Mouse (Mus musculus): ENCODE data around the gene Pgghg. TPM values are rescaled to one million over a fixed set of nuclear protein-coding genes. Genes with fewer than 3 reads are reported as not detected.
A peak's percentile ranks its signal among the peaks of the same experiment; 100 is the strongest.

Pgghg gene
- total and polyA plus RNA-seq, 3 experiments, result 3.0 to 7.2 TPM; not detected in 1

DNA sequence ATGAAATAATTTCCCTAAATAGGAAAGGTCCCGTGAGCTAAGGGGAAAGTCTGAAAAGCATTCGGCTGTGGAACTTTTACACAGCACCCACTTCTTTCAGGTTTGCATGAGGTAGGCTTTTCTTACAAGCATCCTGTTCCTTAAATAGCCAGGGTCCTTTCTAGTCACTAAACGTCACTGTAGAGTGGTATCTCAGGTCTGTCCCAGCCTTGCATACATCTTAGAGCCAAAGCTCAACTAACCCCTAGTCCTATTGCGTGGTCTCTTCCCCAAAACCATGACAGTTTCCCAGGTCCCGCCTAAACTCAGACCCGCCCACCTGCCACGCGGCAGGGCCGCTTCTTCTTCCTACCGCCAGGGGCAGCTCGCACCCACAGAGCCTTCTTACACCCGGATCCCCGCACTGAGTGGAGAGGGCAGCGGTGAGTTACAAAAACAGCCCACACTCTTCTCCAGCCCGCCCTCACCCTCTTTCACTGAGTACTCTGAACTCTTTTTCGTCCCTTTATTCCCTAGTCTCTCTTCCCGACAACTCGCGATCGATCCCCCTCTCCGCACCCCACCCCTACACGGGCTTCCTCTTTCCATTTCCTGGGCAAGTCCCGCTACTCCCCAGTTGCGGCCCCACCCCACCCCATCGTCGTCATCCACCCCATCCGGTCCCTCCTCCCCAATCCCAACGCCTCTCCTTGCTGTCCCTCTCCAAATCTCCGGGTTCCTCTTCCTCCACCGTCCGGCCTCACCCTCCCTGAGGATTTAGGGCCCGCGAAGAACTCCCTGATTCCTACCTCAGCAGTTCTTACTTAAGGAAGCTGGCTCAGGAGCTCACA lies at the start of gene Pgghg (continued):
- TF ChIP-seq E2F4 (IDR thresholded peaks at IDR 0.05; ENCODE audit: borderline replicate concordance, low read depth, low read length), result peak; percentile 74
- TF ChIP-seq CTCF (IDR thresholded peaks at IDR 0.05 in 2 of 3, conservative IDR thresholded peaks at IDR 0.05 in 1 of 3; ENCODE audit: control insufficient read depth in 1 of 3, insufficient read depth in 1 of 3, low read depth in 2 of 3, low read length in 3 of 3, poor library complexity in 1 of 3, severe bottlenecking in 1 of 3), result peak; percentile 69 to 74 (median 69)
- no peak; the same call in 1 of the 2 replicates for TF ChIP-seq USF1 (IDR thresholded peaks at IDR 0.05; ENCODE audit: low read depth, low read length)
- no peak for TF ChIP-seq POLR2AphosphoS5 (IDR thresholded peaks at IDR 0.05; ENCODE audit: borderline replicate concordance, low read depth, low read length)
- no peak for TF ChIP-seq ZNF384 (IDR thresholded peaks at IDR 0.05; ENCODE audit: low read depth, low read length)

DNA sequence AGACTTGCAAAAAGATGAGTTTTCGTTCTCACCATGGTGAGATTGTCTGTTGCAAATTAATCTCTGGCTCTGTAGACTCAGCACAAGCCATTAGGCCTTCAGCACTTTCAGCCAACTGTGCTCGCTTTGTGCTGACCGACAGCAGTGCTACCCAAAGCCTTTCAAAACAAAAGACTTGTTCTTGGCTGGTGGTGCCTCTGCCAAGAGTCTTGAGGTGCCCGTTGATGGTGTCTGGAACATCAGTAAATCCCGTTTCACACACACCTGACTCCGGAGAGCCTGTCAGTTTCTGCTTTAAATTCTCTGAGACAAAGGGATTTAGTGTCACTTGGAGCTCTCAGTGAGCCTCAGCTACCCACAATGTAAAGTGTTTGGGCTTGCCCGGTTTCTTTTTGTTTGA lies 47.2 kb upstream of the Pgghg start:
- no peak overlapping the region for H3K9ac ChIP-seq (ENCODE audit: control insufficient read depth, low read depth, low read length, poor library complexity, severe bottlenecking)
- peaks cover 0 to 7% of the 10 kb centered on the region in 2 experiments; a peak in 2 of 4 replicates for H3K4me1 ChIP-seq (ENCODE audit: control insufficient read depth in 1 of 2, insufficient read depth in 2 of 2, low read length in 2 of 2)
- no peaks in the 10 kb centered on the region for H3K9me3 ChIP-seq (replicated peaks; ENCODE audit: insufficient read depth, low read length)
- TF ChIP-seq POLR2AphosphoS5 (IDR thresholded peaks at IDR 0.05; ENCODE audit: borderline replicate concordance, low read depth, low read length) (no peak), MAX (IDR thresholded peaks at IDR 0.05; ENCODE audit: low read length) (no peak), MYB (IDR thresholded peaks at IDR 0.05; ENCODE audit: low read depth, low read length) (no peak), ZKSCAN1 (IDR thresholded peaks at IDR 0.05; ENCODE audit: low read depth, low read length) (no peak), MXI1 (IDR thresholded peaks at IDR 0.05; ENCODE audit: low read depth, low read length) (no peak), TAL1 (IDR thresholded peaks at IDR 0.05; ENCODE audit: low read length) (no peak), GATA1 (IDR thresholded peaks at IDR 0.05; ENCODE audit: low read depth, low read length) (no peak), TBP (IDR thresholded peaks at IDR 0.05; ENCODE audit: low read depth, low read length) (no peak), CHD2 (IDR thresholded peaks at IDR 0.05; ENCODE audit: low read length) (no peak), MEF2A (IDR thresholded peaks at IDR 0.05; ENCODE audit: extremely low read depth, insufficient replicate concordance, low read depth, low read length, poor library complexity, severe bottlenecking) (no peak), ZC3H11A (IDR thresholded peaks at IDR 0.05; ENCODE audit: low read depth, low read length) (no peak)
- no peak overlapping the region for H3K4me3 ChIP-seq (ENCODE audit: control insufficient read depth in 1 of 2, insufficient read depth in 1 of 2, low read depth in 2 of 2, low read length in 2 of 2)
- H3K27ac ChIP-seq (ENCODE audit: control insufficient read depth, low read depth, low read length), result no peak overlapping the region
- peaks cover 3 to 10% of the 10 kb centered on the region in 2 experiments; a peak in 3 of 4 replicates for H3K36me3 ChIP-seq (ENCODE audit: control insufficient read depth in 1 of 2, insufficient read depth in 2 of 2, low read length in 2 of 2)
- DNase-seq (ENCODE audit: low read depth, low spot score), result no peak
- H3K79me2 ChIP-seq (ENCODE audit: control insufficient read depth, insufficient read depth, low read length, poor library complexity), result no peaks in the 10 kb centered on the region
- H3K27me3 ChIP-seq (ENCODE audit: control insufficient read depth in 1 of 2, insufficient read depth in 2 of 2, low read length in 2 of 2), result no peaks in the 10 kb centered on the region

DNA sequence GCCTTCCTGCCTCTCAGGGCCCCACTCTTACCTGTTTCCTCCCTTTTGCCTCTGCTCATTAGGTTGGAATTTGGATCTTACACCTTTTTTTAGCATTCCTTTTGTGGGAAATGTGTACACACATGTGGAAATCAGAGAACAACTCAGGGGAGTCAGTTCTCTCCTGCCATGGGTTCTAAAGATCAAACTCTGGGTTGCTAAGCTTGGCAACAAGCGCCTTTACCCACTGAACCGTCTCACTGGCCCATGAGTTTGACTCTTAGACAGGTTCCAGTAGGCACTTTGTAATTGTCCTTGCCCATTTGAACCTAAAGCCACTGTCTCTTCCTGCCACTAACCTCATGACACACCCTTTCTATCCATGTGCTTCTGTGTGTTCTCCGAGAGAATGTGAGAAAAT lies 46.6 kb upstream of the Pgghg start:
- TF ChIP-seq HCFC1 (IDR thresholded peaks at IDR 0.05; ENCODE audit: low read depth, low read length) (no peak), E2F4 (IDR thresholded peaks at IDR 0.05; ENCODE audit: borderline replicate concordance, low read depth, low read length) (no peak), GATA1 (IDR thresholded peaks at IDR 0.05; ENCODE audit: low read depth, low read length) (no peak), CTCF (IDR thresholded peaks at IDR 0.05 in 2 of 3, conservative IDR thresholded peaks at IDR 0.05 in 1 of 3; ENCODE audit: control insufficient read depth in 1 of 3, insufficient read depth in 1 of 3, low read depth in 2 of 3, low read length in 3 of 3, poor library complexity in 1 of 3, severe bottlenecking in 1 of 3) (no peak), ELF1 (IDR thresholded peaks at IDR 0.05; ENCODE audit: low read depth, low read length) (no peak), CHD2 (IDR thresholded peaks at IDR 0.05; ENCODE audit: low read length) (no peak), MYC (IDR thresholded peaks at IDR 0.05; ENCODE audit: low read depth, low read length) (no peak), ZMIZ1 (IDR thresholded peaks at IDR 0.05; ENCODE audit: low read depth, low read length) (no peak)
- DNase-seq (ENCODE audit: low read depth, low spot score), result no peak
- no peaks in the 10 kb centered on the region for H3K9me3 ChIP-seq (replicated peaks; ENCODE audit: insufficient read depth, low read length)
- no peak overlapping the region for H3K9ac ChIP-seq (ENCODE audit: control insufficient read depth, low read depth, low read length, poor library complexity, severe bottlenecking)
- H3K27me3 ChIP-seq (ENCODE audit: control insufficient read depth in 1 of 2, insufficient read depth in 2 of 2, low read length in 2 of 2), result no peaks in the 10 kb centered on the region
- no peaks in the 10 kb centered on the region for H3K79me2 ChIP-seq (ENCODE audit: control insufficient read depth, insufficient read depth, low read length, poor library complexity)
- no peak overlapping the region for H3K4me3 ChIP-seq (ENCODE audit: control insufficient read depth in 1 of 2, insufficient read depth in 1 of 2, low read depth in 2 of 2, low read length in 2 of 2)
- no peak overlapping the region for H3K27ac ChIP-seq (ENCODE audit: control insufficient read depth, low read depth, low read length)
- H3K36me3 ChIP-seq (ENCODE audit: control insufficient read depth in 1 of 2, insufficient read depth in 2 of 2, low read length in 2 of 2), result peaks cover 3 to 5% of the 10 kb centered on the region in 2 experiments; a peak in 3 of 4 replicates
- H3K4me1 ChIP-seq (ENCODE audit: control insufficient read depth in 1 of 2, insufficient read depth in 2 of 2, low read length in 2 of 2), result peaks cover 0 to 7% of the 10 kb centered on the region in 2 experiments; a peak in 2 of 4 replicates

All from MEL (cell line).